In the genomic region with DNA sequence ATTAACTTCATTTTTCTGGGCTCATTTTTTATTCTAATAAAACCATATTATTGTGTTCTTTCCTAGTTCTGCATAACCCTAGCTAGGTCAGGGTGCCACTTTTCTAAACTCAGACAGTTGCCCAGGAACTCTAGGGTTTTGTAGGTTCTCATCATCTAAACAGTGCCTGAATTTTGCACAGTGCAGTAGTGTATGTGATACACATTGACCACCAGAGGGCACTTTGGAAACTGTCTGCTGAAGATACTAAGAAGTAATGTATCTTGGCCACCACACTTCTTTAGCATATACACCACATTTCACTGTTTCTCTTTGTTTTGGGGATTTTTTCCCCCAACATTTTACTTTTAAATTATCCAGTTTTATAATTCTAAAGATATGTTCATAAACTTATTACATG, we compare ENCODE assay signal across 8 mouse cellular contexts. TPM values are rescaled to one million over a fixed set of nuclear protein-coding genes. Genes with fewer than 3 reads are reported as not detected.
DNase-seq lines count a peak whose midpoint lies in the region; ATAC-seq and TF ChIP-seq lines count a peak whose summit lies in the region.
"Had no signal": no experiment of that assay in that cellular context is flagged by ENCODE, and none has a peak within 500 bp of the region (broad histone marks: within the 10 kb centered on the region; RNA-seq: fewer than 3 reads in every experiment).

No protein-coding gene starts in this region.

- H3K4me3 ChIP-seq in lung, adult 2 months (replicated peaks; ENCODE audit: extremely low read depth, low read depth, low read length), result no peak overlapping the region
- H3K4me3 ChIP-seq in hindbrain, embryonic 16.5 days (ENCODE audit: low read length), result no peak overlapping the region
- no peak overlapping the region for H3K4me3 ChIP-seq in neural tube, embryonic 13.5 days
- H3K4me3 ChIP-seq: erythroblast, embryonic 14.5 days had no signal

- no peak for DNase-seq in lung, adult 2 months
- no peak for DNase-seq in lung, postnatal 4 days
- peak; percentile 43 for DNase-seq in adipocyte (ENCODE audit: low spot score)
- no peak for DNase-seq in left cerebral cortex, adult 9 months (ENCODE audit: low spot score in 2 of 2)
- DNase-seq in urinary bladder, adult 18-20 months (ENCODE audit: low spot score in 2 of 2), result no peak

- TF ChIP-seq CTCF in lung, adult 2 months (IDR thresholded peaks at IDR 0.05; ENCODE audit: insufficient read depth, low read length), result peak; percentile 27; the same call in 1 of the 2 replicates

- H3K27ac ChIP-seq in hindbrain, embryonic 16.5 days (ENCODE audit: low read depth, low read length), result no peak overlapping the region
- no peak overlapping the region for H3K27ac ChIP-seq in neural tube, embryonic 13.5 days (replicated peaks)

- no peak overlapping the region for H3K9ac ChIP-seq in hindbrain, embryonic 16.5 days (ENCODE audit: low read depth, low read length)
- H3K9ac ChIP-seq in neural tube, embryonic 13.5 days, result no peak overlapping the region

- no peak for TF ChIP-seq POLR2A in lung, adult 2 months (IDR thresholded peaks at IDR 0.05; ENCODE audit: borderline replicate concordance, extremely low read depth, low read depth, low read length)

- H3K4me1 ChIP-seq in lung, adult 2 months (ENCODE audit: control insufficient read depth, insufficient read depth, low read length), result no peaks in the 10 kb centered on the region
- no peaks in the 10 kb centered on the region for H3K4me1 ChIP-seq in hindbrain, embryonic 16.5 days (ENCODE audit: control insufficient read depth, insufficient read depth, low read depth, low read length)
- H3K4me1 ChIP-seq in neural tube, embryonic 13.5 days (replicated peaks), result no peaks in the 10 kb centered on the region

- peak; percentile 90 for ATAC-seq in hindbrain, embryonic 16.5 days
- ATAC-seq in neural tube, embryonic 13.5 days (ENCODE audit: low read depth), result peak; percentile 69; the same call in 1 of the 2 replicates

- H3K9me3 ChIP-seq in hindbrain, embryonic 16.5 days (ENCODE audit: control insufficient read depth, low read length), result no peaks in the 10 kb centered on the region
- H3K9me3 ChIP-seq in neural tube, embryonic 13.5 days, result no peaks in the 10 kb centered on the region

- no peak overlapping the region for H3K4me2 ChIP-seq in hindbrain, embryonic 16.5 days (ENCODE audit: low read length)
- H3K4me2 ChIP-seq in neural tube, embryonic 13.5 days, result no peak overlapping the region

- H3K27me3 ChIP-seq in hindbrain, embryonic 16.5 days (replicated peaks; ENCODE audit: control insufficient read depth, insufficient read depth, low read length), result no peaks in the 10 kb centered on the region
- no peaks in the 10 kb centered on the region for H3K27me3 ChIP-seq in neural tube, embryonic 13.5 days

- peaks cover 3% of the 10 kb centered on the region; the same call in 1 of the 2 replicates for H3K36me3 ChIP-seq in hindbrain, embryonic 16.5 days (ENCODE audit: control insufficient read depth, insufficient read depth, low read length)
- H3K36me3 ChIP-seq in neural tube, embryonic 13.5 days, result peaks cover 42% of the 10 kb centered on the region

RNA-seq across cellular contexts. Expression of a gene that starts 22.6 kb away (rescaled TPM):
- 5.5 and 7.3 TPM in 2 replicates for polyA plus RNA-seq in lung, adult 2 months (2012; rRNA removed)
- 46.0 and 46.3 TPM in 2 replicates for polyA plus RNA-seq in hindbrain, embryonic 16.5 days (2015; fragmentation: Nextera tagmentation; extraction: Ambion mirVana)
- polyA plus RNA-seq in neural tube, embryonic 13.5 days (2015; fragmentation: Nextera tagmentation; extraction: Ambion mirVana), result 40.6 and 45.8 TPM in 2 replicates
